In the genomic region with DNA sequence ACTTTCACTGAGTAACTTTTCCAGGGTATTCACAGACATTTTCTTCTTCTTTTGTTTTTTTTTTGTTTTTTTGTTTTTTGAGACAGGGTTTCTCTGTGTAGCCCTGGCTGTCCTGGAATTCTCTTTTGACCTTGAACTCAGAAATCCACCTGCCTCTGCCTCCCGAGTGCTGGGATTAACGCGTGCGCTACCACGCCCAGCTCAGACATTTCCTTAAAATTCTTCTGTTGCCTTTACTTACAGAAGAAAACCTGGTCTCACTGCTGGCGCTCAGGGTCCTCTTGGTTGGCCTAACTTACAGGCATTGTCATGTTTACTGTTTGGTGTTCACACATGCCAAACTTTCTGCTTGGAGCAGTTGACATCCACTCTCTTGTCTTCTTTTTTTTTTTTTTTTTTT, we compare ENCODE assay signal across 22 mouse cellular contexts. TPM values are rescaled to one million over a fixed set of nuclear protein-coding genes. Genes with fewer than 3 reads are reported as not detected.
A peak's percentile ranks its signal among the peaks of the same experiment; 100 is the strongest.
DNase-seq lines count a peak whose midpoint lies in the region; ATAC-seq and TF ChIP-seq lines count a peak whose summit lies in the region.
"Had no signal": no experiment of that assay in that cellular context is flagged by ENCODE, and none has a peak within 500 bp of the region (broad histone marks: within the 10 kb centered on the region; RNA-seq: fewer than 3 reads in every experiment).

No protein-coding gene starts in this region.

- no peak overlapping the region for H3K27ac ChIP-seq in liver, embryonic 12.5 days
- no peak overlapping the region for H3K27ac ChIP-seq in liver, embryonic 11.5 days (ENCODE audit: low read depth, low read length)
- H3K27ac ChIP-seq: embryonic facial prominence, embryonic 12.5 days; forebrain, embryonic 13.5 days; hindbrain, embryonic 10.5 days; hindbrain, embryonic 14.5 days; intestine, embryonic 15.5 days had no signal

- 86% methylated on average over 6 of the region's 6 CpGs for WGBS in liver, embryonic 12.5 days (ENCODE audit: insufficient replicate concordance)
- WGBS in liver, embryonic 11.5 days = 87% methylated on average over 6 of the region's 6 CpGs

- peaks cover 46% of the 10 kb centered on the region for H3K4me1 ChIP-seq in liver, embryonic 12.5 days
- H3K4me1 ChIP-seq in liver, embryonic 11.5 days (replicated peaks; ENCODE audit: control insufficient read depth, insufficient read depth, low read length) = peaks cover 19% of the 10 kb centered on the region
- peaks cover 75% of the 10 kb centered on the region for H3K4me1 ChIP-seq in E14TG2a.4 (replicated peaks; ENCODE audit: low read depth, low read length)

- DNase-seq in cerebellum, adult 9-10 months = peak; percentile 29
- DNase-seq in cerebellum, adult 8-10 months = no peak
- no peak for DNase-seq in liver, embryonic 11.5 days (ENCODE audit: low spot score)
- peak; percentile 90 for DNase-seq in R1 (ENCODE audit: low read depth, low spot score)
- DNase-seq in B cell, adult 2 months = no peak
- DNase-seq in urinary bladder, postnatal 14 days (ENCODE audit: low spot score) = no peak
- DNase-seq: adrenal gland, adult 8-10 months; adrenal gland, postnatal 36 days; cerebellum, adult 18-20 months; cerebellum, postnatal 25 days; forebrain, postnatal 0 days; gastrocnemius, postnatal 25 days had no signal

- H3K9me3 ChIP-seq in liver, embryonic 12.5 days (replicated peaks) = no peaks in the 10 kb centered on the region
- H3K9me3 ChIP-seq in liver, embryonic 11.5 days (ENCODE audit: control insufficient read depth, low read length) = no peaks in the 10 kb centered on the region
- H3K9me3 ChIP-seq in E14TG2a.4 (ENCODE audit: low read length) = no peaks in the 10 kb centered on the region
- H3K9me3 ChIP-seq: embryonic facial prominence, embryonic 12.5 days; forebrain, embryonic 13.5 days; G1E; heart, embryonic 12.5 days; hindbrain, embryonic 10.5 days; intestine, embryonic 15.5 days had no signal

- ATAC-seq in liver, embryonic 12.5 days = no peak
- no peak for ATAC-seq in liver, embryonic 11.5 days (replicated peaks; ENCODE audit: low FRiP score)
- ATAC-seq: forebrain, embryonic 13.5 days; forebrain, postnatal 0 days; intestine, embryonic 15.5 days had no signal

- H3K4me2 ChIP-seq in liver, embryonic 12.5 days = peak overlapping the region; percentile 91; the same call in 1 of the 2 replicates
- H3K4me2 ChIP-seq in liver, embryonic 11.5 days = no peak overlapping the region
- H3K4me2 ChIP-seq: embryonic facial prominence, embryonic 12.5 days; forebrain, embryonic 13.5 days; heart, embryonic 12.5 days; hindbrain, embryonic 14.5 days; intestine, embryonic 15.5 days had no signal

- H3K4me3 ChIP-seq in liver, embryonic 12.5 days = no peak overlapping the region
- no peak overlapping the region for H3K4me3 ChIP-seq in liver, embryonic 11.5 days (ENCODE audit: low read depth, low read length)
- H3K4me3 ChIP-seq in E14TG2a.4 (replicated peaks; ENCODE audit: low read length) = peak overlapping the region; percentile 99
- H3K4me3 ChIP-seq: embryonic facial prominence, embryonic 12.5 days; forebrain, embryonic 13.5 days; heart, embryonic 12.5 days; hindbrain, embryonic 10.5 days; intestine, embryonic 15.5 days had no signal

- H3K27me3 ChIP-seq in liver, embryonic 12.5 days (replicated peaks) = 0 out of 2 replicates have a peak, but pooled peaks cover under 1% of the 10 kb centered on the region
- no peaks in the 10 kb centered on the region for H3K27me3 ChIP-seq in liver, embryonic 11.5 days (replicated peaks; ENCODE audit: control insufficient read depth, insufficient read depth, low read length)
- no peaks in the 10 kb centered on the region for H3K27me3 ChIP-seq in E14TG2a.4 (ENCODE audit: insufficient read depth, low read length)
- H3K27me3 ChIP-seq: embryonic facial prominence, embryonic 12.5 days; forebrain, embryonic 13.5 days; heart, embryonic 12.5 days; intestine, embryonic 15.5 days had no signal

- no peak overlapping the region for H3K9ac ChIP-seq in liver, embryonic 12.5 days
- no peak overlapping the region for H3K9ac ChIP-seq in liver, embryonic 11.5 days (ENCODE audit: low read depth, low read length)
- H3K9ac ChIP-seq: embryonic facial prominence, embryonic 12.5 days; forebrain, embryonic 13.5 days; forebrain, postnatal 0 days; heart, embryonic 12.5 days; hindbrain, embryonic 14.5 days; intestine, embryonic 15.5 days had no signal

- peaks cover 58% of the 10 kb centered on the region for H3K36me3 ChIP-seq in liver, embryonic 12.5 days
- H3K36me3 ChIP-seq in liver, embryonic 11.5 days (ENCODE audit: control insufficient read depth, insufficient read depth, low read length) = peaks cover 29% of the 10 kb centered on the region
- H3K36me3 ChIP-seq in E14TG2a.4 (ENCODE audit: insufficient read depth, low read length) = peaks cover 72% of the 10 kb centered on the region

- no peak for TF ChIP-seq CTCF in E14TG2a.4 (conservative IDR thresholded peaks at IDR 0.05; ENCODE audit: low read length)

RNA-seq across cellular contexts. Expression of gene Sf3b4, which starts 3.1 kb away (rescaled TPM):
- 135 and 142 TPM in 2 replicates for polyA plus RNA-seq in liver, embryonic 12.5 days (2016; fragmentation: Nextera tagmentation; extraction: Ambion mirVana)
- polyA plus RNA-seq in liver, embryonic 11.5 days (2014; fragmentation: Nextera tagmentation; extraction: Ambion mirVana) = 220 and 243 TPM in 2 replicates

RNA-seq across cellular contexts. Expression of gene Sv2a, which starts 5.7 kb away (rescaled TPM):
- polyA plus RNA-seq in liver, embryonic 12.5 days (2016; fragmentation: Nextera tagmentation; extraction: Ambion mirVana) = 1.1 and 1.4 TPM in 2 replicates
- polyA plus RNA-seq in liver, embryonic 11.5 days (2014; fragmentation: Nextera tagmentation; extraction: Ambion mirVana) = 3.5 and 4.3 TPM in 2 replicates

RNA-seq across cellular contexts. Expression of gene Mtmr11, which starts 13.4 kb away (rescaled TPM):
- polyA plus RNA-seq in liver, embryonic 12.5 days (2016; fragmentation: Nextera tagmentation; extraction: Ambion mirVana) = 2.4 and 3.9 TPM in 2 replicates
- 6.8 and 8.8 TPM in 2 replicates for polyA plus RNA-seq in liver, embryonic 11.5 days (2014; fragmentation: Nextera tagmentation; extraction: Ambion mirVana)
- polyA plus RNA-seq: G1E had no signal

RNA-seq across cellular contexts. Expression of gene Bola1, which starts 44.3 kb away (rescaled TPM):
- 57.4 and 61.7 TPM in 2 replicates for polyA plus RNA-seq in liver, embryonic 12.5 days (2016; fragmentation: Nextera tagmentation; extraction: Ambion mirVana)
- 93.8 and 98.8 TPM in 2 replicates for polyA plus RNA-seq in liver, embryonic 11.5 days (2014; fragmentation: Nextera tagmentation; extraction: Ambion mirVana)

RNA-seq across cellular contexts. Expression of gene Hist2h2ab, which starts 44.4 kb away (rescaled TPM):
- 0.71 and 0.86 TPM in 2 replicates for polyA plus RNA-seq in liver, embryonic 12.5 days (2016; fragmentation: Nextera tagmentation; extraction: Ambion mirVana)
- 0.92 TPM in 1 of 2 replicates, not detected in the other for polyA plus RNA-seq in liver, embryonic 11.5 days (2014; fragmentation: Nextera tagmentation; extraction: Ambion mirVana)
- polyA plus RNA-seq: forebrain, postnatal 0 days; heart, embryonic 12.5 days; heart, embryonic 16.5 days; hindbrain, embryonic 10.5 days; hindbrain, embryonic 14.5 days had no signal

Comparison
In these comparisons a context has a peak if more than half of its experiments do, and no peak if none do; other contexts are left out.
1. DNase-seq: peak in cerebellum, adult 9-10 months (single experiment) and R1 (single experiment); none in cerebellum, adult 8-10 months (single experiment), liver, embryonic 11.5 days (single experiment), B cell, adult 2 months (0 of 2) and urinary bladder, postnatal 14 days (single experiment).